Mouse (Mus musculus): Measurements from ENCODE around the gene Rcor3. TPM values are rescaled to one million over a fixed set of nuclear protein-coding genes. Genes with fewer than 3 reads are reported as not detected.

Gene Rcor3
- total RNA-seq (2014; rRNA removed) (35.1 and 47.7 TPM in 2 replicates), polyA plus RNA-seq (2015; fragmentation: Nextera tagmentation; extraction: Ambion mirVana) (54.7 and 56.1 TPM in 2 replicates)

DNA sequence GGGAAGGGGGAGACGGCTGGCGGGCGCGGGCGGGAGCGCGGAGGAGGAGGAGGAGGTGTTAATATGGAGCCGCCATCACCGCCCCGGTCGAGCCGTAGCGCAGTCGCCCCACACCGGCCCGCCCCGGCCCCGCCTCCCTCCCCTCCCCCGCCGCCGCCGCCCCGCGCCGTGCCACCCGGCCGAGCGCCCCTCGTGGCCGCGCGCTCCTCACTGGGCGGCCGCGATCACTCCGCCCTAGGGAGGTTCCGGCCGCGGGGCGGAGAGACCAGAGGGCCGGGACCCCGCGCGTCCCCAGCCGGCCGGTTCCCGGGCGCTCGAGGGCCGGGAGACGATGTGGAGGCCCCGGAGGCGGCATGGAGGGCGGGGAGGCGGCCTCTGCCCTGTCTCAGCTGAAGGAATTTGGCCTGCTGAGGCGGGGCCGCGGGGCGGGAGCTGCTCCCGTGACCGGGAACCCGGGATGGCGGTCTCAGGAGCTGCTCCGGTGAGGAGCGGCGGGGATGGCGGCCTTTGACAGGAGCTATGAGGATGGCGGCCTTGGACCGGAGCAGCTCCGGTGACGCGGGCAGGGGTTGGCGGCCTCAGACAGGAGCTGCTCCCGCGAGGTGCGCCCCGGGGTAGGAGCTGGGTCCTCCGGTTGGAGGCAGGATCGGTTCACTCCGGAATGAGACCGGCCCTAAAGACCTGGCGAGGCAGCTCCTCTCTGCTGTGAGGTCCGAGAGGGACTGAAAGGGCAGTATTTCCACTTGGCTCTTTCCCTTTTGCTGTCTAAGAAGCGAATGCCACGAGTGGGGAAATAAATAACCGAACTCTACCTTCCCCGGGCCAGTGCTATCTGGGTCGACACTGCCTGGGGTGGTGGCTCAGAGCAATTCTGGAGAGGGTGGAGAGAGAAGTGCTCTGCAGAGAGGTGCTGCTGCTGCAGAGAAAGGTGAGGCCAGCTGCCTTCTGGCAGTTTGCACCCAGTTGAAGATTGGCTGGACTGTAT, at the start of gene Rcor3:
Gene Rcor3, minus strand, starts transcription at position 137 of the 985 bp plus-strand sequence.
- 0% methylated on average over 61 of the region's 88 CpGs for WGBS
- H3K27me3 ChIP-seq (ENCODE audit: insufficient read depth, low read length): no peaks in the 10 kb centered on the region
- peak within 1 kb of the TSS; percentile 85 for H3K4me2 ChIP-seq (ENCODE audit: low read depth, low read length, poor library complexity, severe bottlenecking)
- no peaks in the 10 kb centered on the region for H3K36me3 ChIP-seq (ENCODE audit: insufficient read depth, low read length)
- peaks cover 4% of the 10 kb centered on the region; the same call in 1 of the 2 replicates for H3K4me1 ChIP-seq (ENCODE audit: insufficient read depth, low read length)
- DNase-seq (ENCODE audit: low spot score) (peak; percentile 87), ATAC-seq (ENCODE audit: low FRiP score) (peak; percentile 85)
- peak; percentile 37 for TF ChIP-seq CTCF (IDR thresholded peaks at IDR 0.05)
- H3K27ac ChIP-seq (ENCODE audit: low read depth, low read length): peak within 1 kb of the TSS; percentile 98
- H3K4me3 ChIP-seq (ENCODE audit: low read depth, low read length): peak within 1 kb of the TSS; percentile 61
- H3K9ac ChIP-seq (replicated peaks; ENCODE audit: low read length, poor library complexity, severe bottlenecking): peak within 1 kb of the TSS; percentile 91
- no peaks in the 10 kb centered on the region for H3K9me3 ChIP-seq (ENCODE audit: low read length)

DNA sequence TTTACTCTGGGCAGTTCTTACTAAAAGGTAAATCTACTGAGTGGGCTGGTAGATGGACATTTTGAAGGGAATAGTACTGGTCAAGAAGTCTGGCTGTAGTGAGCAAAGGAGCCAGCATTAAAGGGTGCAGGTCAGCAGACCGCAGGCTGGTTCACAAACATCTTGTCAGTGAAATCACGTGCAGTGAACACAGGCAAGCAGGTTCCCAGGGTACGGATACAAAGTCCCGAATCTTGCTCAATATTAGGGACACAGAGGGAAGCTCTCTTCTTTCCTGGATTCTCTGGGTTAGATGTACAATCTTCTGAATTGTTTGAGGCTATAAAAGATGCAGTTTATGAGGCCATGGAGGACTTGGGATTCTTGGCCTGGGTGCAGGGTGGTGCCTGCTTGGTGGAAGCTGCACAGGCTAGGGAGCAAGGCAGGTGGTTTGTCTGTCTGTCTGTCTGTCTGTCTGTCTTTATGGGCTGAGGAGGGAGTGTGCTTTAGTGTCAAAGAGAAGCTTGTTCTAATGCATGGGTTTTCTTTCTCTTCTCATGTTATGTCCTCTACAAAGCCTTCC, 43.9 kb upstream of the Rcor3 start:
- ATAC-seq (ENCODE audit: low FRiP score) (no peak), DNase-seq (ENCODE audit: low spot score) (no peak)
- Histone ChIP-seq H3K4me1 (ENCODE audit: insufficient read depth, low read length) (no peaks in the 10 kb centered on the region), H3K4me3 (ENCODE audit: low read depth, low read length) (no peak overlapping the region), H3K27me3 (ENCODE audit: insufficient read depth, low read length) (no peaks in the 10 kb centered on the region), H3K36me3 (ENCODE audit: insufficient read depth, low read length) (no peaks in the 10 kb centered on the region), H3K9me3 (ENCODE audit: low read length) (no peaks in the 10 kb centered on the region), H3K9ac (replicated peaks; ENCODE audit: low read length, poor library complexity, severe bottlenecking) (no peak overlapping the region), H3K4me2 (ENCODE audit: low read depth, low read length, poor library complexity, severe bottlenecking) (no peak overlapping the region), H3K27ac (ENCODE audit: low read depth, low read length) (no peak overlapping the region)
- 82% methylated on average over 4 of the region's 4 CpGs for WGBS
- no peak for TF ChIP-seq CTCF (IDR thresholded peaks at IDR 0.05)

- H3K9ac ChIP-seq (replicated peaks; ENCODE audit: low read length, poor library complexity, severe bottlenecking): no peak overlapping the region
- no peak overlapping the region for H3K4me3 ChIP-seq (ENCODE audit: low read depth, low read length)
- H3K36me3 ChIP-seq (ENCODE audit: insufficient read depth, low read length): no peaks in the 10 kb centered on the region
- TF ChIP-seq CTCF (IDR thresholded peaks at IDR 0.05): no peak
- H3K9me3 ChIP-seq (ENCODE audit: low read length): no peaks in the 10 kb centered on the region
- H3K4me2 ChIP-seq (ENCODE audit: low read depth, low read length, poor library complexity, severe bottlenecking): no peak overlapping the region
- ATAC-seq (ENCODE audit: low FRiP score) (no peak), DNase-seq (ENCODE audit: low spot score) (no peak)
- H3K4me1 ChIP-seq (ENCODE audit: insufficient read depth, low read length): no peaks in the 10 kb centered on the region
- no peaks in the 10 kb centered on the region for H3K27me3 ChIP-seq (ENCODE audit: insufficient read depth, low read length)
- H3K27ac ChIP-seq (ENCODE audit: low read depth, low read length): no peak overlapping the region
- 83% methylated on average over 3 of the region's 3 CpGs for whole genome bisulfite sequencing
These were observed 42.0 kb upstream of the Rcor3 start for GRCm38 (mm10) chr1:192179877-192180276.

GRCm38 (mm10) chr1:192171477-192171876, 33.6 kb upstream of the Rcor3 start:
- Histone ChIP-seq H3K9ac (replicated peaks; ENCODE audit: low read length, poor library complexity, severe bottlenecking) (no peak overlapping the region), H3K27me3 (ENCODE audit: insufficient read depth, low read length) (no peaks in the 10 kb centered on the region), H3K36me3 (ENCODE audit: insufficient read depth, low read length) (no peaks in the 10 kb centered on the region), H3K4me3 (ENCODE audit: low read depth, low read length) (no peak overlapping the region), H3K4me2 (ENCODE audit: low read depth, low read length, poor library complexity, severe bottlenecking) (no peak overlapping the region), H3K27ac (ENCODE audit: low read depth, low read length) (no peak overlapping the region), H3K9me3 (ENCODE audit: low read length) (no peaks in the 10 kb centered on the region), H3K4me1 (ENCODE audit: insufficient read depth, low read length) (no peaks in the 10 kb centered on the region)
- no peak for DNase-seq (ENCODE audit: low spot score)
- WGBS: 96% methylated on average over 3 of the region's 3 CpGs
- no peak for ATAC-seq (ENCODE audit: low FRiP score)
- no peak for TF ChIP-seq CTCF (IDR thresholded peaks at IDR 0.05)

DNA sequence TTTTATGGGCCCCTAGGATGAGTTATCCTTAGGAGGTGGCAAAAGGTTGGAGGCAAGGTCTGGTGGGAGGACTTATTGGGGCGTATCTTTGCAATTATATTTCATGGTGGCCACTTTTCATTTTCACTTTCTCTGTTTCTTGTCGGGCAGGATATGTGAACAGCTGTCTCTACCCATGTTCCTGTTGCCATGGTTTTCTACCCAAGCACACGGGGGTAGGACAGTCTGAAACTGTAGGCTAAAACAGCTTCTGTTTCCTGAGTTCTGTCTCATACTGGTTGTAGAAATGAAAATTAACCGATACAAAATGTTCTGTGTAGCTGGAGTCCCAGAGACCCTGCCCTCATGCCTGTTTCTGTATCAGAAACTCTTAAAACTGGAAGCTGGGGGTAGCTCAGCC, 13.3 kb upstream of the Rcor3 start:
- Histone ChIP-seq H3K4me2 (ENCODE audit: low read depth, low read length, poor library complexity, severe bottlenecking) (no peak overlapping the region), H3K27me3 (ENCODE audit: insufficient read depth, low read length) (no peaks in the 10 kb centered on the region), H3K9me3 (ENCODE audit: low read length) (no peaks in the 10 kb centered on the region), H3K36me3 (ENCODE audit: insufficient read depth, low read length) (no peaks in the 10 kb centered on the region), H3K4me3 (ENCODE audit: low read depth, low read length) (no peak overlapping the region), H3K9ac (replicated peaks; ENCODE audit: low read length, poor library complexity, severe bottlenecking) (no peak overlapping the region), H3K4me1 (ENCODE audit: insufficient read depth, low read length) (no peaks in the 10 kb centered on the region), H3K27ac (ENCODE audit: low read depth, low read length) (no peak overlapping the region)
- DNase-seq (ENCODE audit: low spot score) (no peak), ATAC-seq (ENCODE audit: low FRiP score) (no peak)
- TF ChIP-seq CTCF (IDR thresholded peaks at IDR 0.05): no peak
- WGBS: 90% methylated on average over 4 of the region's 4 CpGs

GRCm38 (mm10) chr1:192140313-192140712, 2.5 kb upstream of the Rcor3 start:
- Histone ChIP-seq H3K9ac (replicated peaks; ENCODE audit: low read length, poor library complexity, severe bottlenecking) (no peak overlapping the region), H3K27me3 (ENCODE audit: insufficient read depth, low read length) (no peaks in the 10 kb centered on the region), H3K4me1 (ENCODE audit: insufficient read depth, low read length) (peaks cover 4% of the 10 kb centered on the region; the same call in 1 of the 2 replicates), H3K9me3 (ENCODE audit: low read length) (no peaks in the 10 kb centered on the region), H3K27ac (ENCODE audit: low read depth, low read length) (no peak overlapping the region), H3K4me3 (ENCODE audit: low read depth, low read length) (no peak overlapping the region), H3K4me2 (ENCODE audit: low read depth, low read length, poor library complexity, severe bottlenecking) (no peak overlapping the region), H3K36me3 (ENCODE audit: insufficient read depth, low read length) (no peaks in the 10 kb centered on the region)
- no peak for ATAC-seq (ENCODE audit: low FRiP score)
- no peak for DNase-seq (ENCODE audit: low spot score)
- no peak for TF ChIP-seq CTCF (IDR thresholded peaks at IDR 0.05)
- WGBS: 94% methylated on average over 2 of the region's 2 CpGs
